Mouse (Mus musculus) C2C12 (cell line): Measurements from ENCODE around the gene Fkbp14.

Experiments used
- CEBPB ChIP-seq: IDR thresholded peaks from one replicate; pipeline ENCODE4 v1.6.1; 2011; ENCODE audit warnings: low read depth, mild to moderate bottlenecking, control low read depth, moderate library complexity
- CTCF ChIP-seq: IDR thresholded peaks from one replicate; pipeline ENCODE4 v1.5.1; 2011; ENCODE audit not compliant: control insufficient read depth, insufficient read depth, insufficient read length
- MAX ChIP-seq: IDR thresholded peaks from one replicate; pipeline ENCODE4 v1.6.1; 2011; ENCODE audit warnings: mild to moderate bottlenecking, control low read depth
- MYOG ChIP-seq: IDR thresholded peaks from one replicate; pipeline ENCODE4 v1.6.1; 2011; ENCODE audit not compliant: control insufficient read depth, insufficient read length; ENCODE audit errors: extremely low read depth
- USF1 ChIP-seq: IDR thresholded peaks from one replicate; pipeline ENCODE4 v1.6.1; 2011; ENCODE audit warnings: low read depth, mild to moderate bottlenecking, control low read depth, moderate library complexity

DNA sequence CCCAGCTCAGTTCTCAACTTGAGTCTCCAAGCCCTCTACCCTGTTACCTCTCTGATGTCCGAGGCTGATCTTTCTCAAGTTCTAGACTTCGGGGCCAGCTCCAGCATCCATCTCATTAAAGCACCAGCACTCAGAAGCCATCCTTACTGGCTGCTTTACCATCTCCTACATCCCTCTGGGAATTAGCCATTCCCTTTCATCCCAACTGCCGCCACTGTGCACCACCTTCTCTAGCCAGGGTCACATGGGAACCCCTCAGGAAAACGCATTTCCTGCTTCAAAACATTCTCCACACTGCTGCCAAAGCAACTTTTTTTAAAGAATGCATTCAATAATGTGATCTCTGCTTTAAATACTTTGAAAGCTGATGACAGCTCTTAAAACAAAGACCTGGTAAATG lies 47.8 kb downstream of the Fkbp14 start:
- TF ChIP-seq USF1 (no peak), CTCF (no peak), MYOG (no peak), MAX (no peak), CEBPB (no peak)
